Mouse (Mus musculus) ES-E14 (cell line): ENCODE measurements around the gene Snai1. TPM values are rescaled to one million over a fixed set of nuclear protein-coding genes. Genes with fewer than 3 reads are reported as not detected.
A peak's percentile ranks its signal among the peaks of the same experiment; 100 is the strongest.

Source experiments
- DNase-seq: peaks from one replicate; pipeline ENCODE4 v3.0.0-alpha.2; 2013; ENCODE audit warnings: low read depth, low spot score
- H3K27ac ChIP-seq: 2 replicates; pipeline ENCODE4 v1.5.1; 2012; ENCODE audit warnings: low read depth, mild to moderate bottlenecking, low read length, moderate library complexity, mixed read lengths; ENCODE audit not compliant: poor library complexity, insufficient read depth, severe bottlenecking
- H3K36me3 ChIP-seq: 2 replicates; pipeline ENCODE4 v1.6.1; 2012; ENCODE audit warnings: mild to moderate bottlenecking, low read length, moderate library complexity, mixed read lengths; ENCODE audit not compliant: control insufficient read depth, poor library complexity, insufficient read depth, severe bottlenecking
- H3K4me1 ChIP-seq, 2 experiments: fragments of 150-350 bp in 1 of 2; sonication (generic) in 1 of 2; 2 replicates each; pipeline ENCODE4 v1.6.1; 2012; ENCODE audit warnings: low read length in 2 of 2, mild to moderate bottlenecking in 1 of 2, mixed read lengths in 1 of 2; ENCODE audit not compliant: control insufficient read depth in 2 of 2, insufficient read depth in 2 of 2, poor library complexity in 1 of 2
- H3K4me3 ChIP-seq, 2 experiments: fragments of 150-350 bp in 1 of 2; sonication (generic) in 1 of 2; 2 replicates each; pipeline ENCODE4 v1.5.1; 2012; ENCODE audit warnings: low read length in 2 of 2, low read depth in 1 of 2, mild to moderate bottlenecking in 1 of 2, mixed read lengths in 1 of 2; ENCODE audit not compliant: insufficient read depth in 1 of 2, poor library complexity in 1 of 2, severe bottlenecking in 1 of 2
- H3K9ac ChIP-seq: 2 replicates; pipeline ENCODE4 v1.6.1; 2012; ENCODE audit warnings: low read depth, mild to moderate bottlenecking, low read length, mixed read lengths; ENCODE audit not compliant: poor library complexity, insufficient read depth, severe bottlenecking
- H3K9me3 ChIP-seq: fragments of 150-350 bp; sonication (generic); 2 replicates; pipeline ENCODE4 v1.6.1; 2012; ENCODE audit warnings: low read depth, mild to moderate bottlenecking, low read length; ENCODE audit not compliant: control insufficient read depth, insufficient read depth
- CHD2 ChIP-seq: IDR thresholded peaks from 2 replicates; pipeline ENCODE4 v1.6.1; 2014; ENCODE audit warnings: mild to moderate bottlenecking, low read depth, low read length, inconsistent platforms
- HCFC1 ChIP-seq: IDR thresholded peaks from 2 replicates; pipeline ENCODE4 v1.6.1; 2012; ENCODE audit warnings: low read length, inconsistent platforms, borderline replicate concordance; ENCODE audit not compliant: insufficient read depth
- MAFK ChIP-seq: IDR thresholded peaks from 2 replicates; pipeline ENCODE4 v1.6.1; 2014; ENCODE audit warnings: mild to moderate bottlenecking, low read depth, low read length, inconsistent platforms; ENCODE audit not compliant: insufficient read depth
- ZC3H11A ChIP-seq: IDR thresholded peaks from 2 replicates; pipeline ENCODE4 v1.6.1; 2012; ENCODE audit warnings: low read depth, mild to moderate bottlenecking, inconsistent platforms, low read length, borderline replicate concordance
- ZNF384 ChIP-seq: IDR thresholded peaks from 2 replicates; pipeline ENCODE4 v1.6.1; 2012; ENCODE audit warnings: low read depth, low read length, inconsistent platforms
- in situ Hi-C, 2 experiments: fragments of 600-800 bp; cut with MboI; formaldehyde crosslinking; loops; one replicate each; pipeline ENCODE4 v1.15.1; 2025; ENCODE audit warnings: low sequenced_read_pairs in 2 of 2, inconsistent platforms in 1 of 2; ENCODE audit not compliant: unreplicated experiment in 2 of 2
- total RNA-seq: library from RNA; depleted of rRNA; stranded (reverse); fragments of 300-350 nt; gene quantifications from 2 replicates; pipeline ENCODE4 v1.2.3, GENCODE M21; 2012

Gene Snai1
- total RNA-seq, 1 experiment, result 3.4 TPM

DNA sequence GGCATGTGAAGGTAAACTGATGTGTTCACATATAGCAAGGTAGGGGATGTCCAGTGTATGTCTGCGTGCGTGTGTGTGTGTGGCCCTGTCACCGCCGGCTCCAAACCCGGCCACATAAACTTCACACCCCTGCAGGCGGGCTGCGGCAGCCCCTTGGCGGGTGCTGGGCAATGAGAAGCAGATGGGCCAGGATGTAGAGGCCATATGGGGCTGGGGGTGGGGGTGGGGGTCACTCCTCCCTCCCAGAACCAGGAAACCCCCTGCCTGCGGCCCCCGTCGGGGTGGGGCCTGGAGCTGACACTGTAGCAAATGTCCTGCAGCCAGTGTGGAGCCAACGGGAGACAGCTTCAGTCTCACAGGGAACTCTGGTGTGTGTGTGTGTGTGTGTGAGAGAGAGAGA, 25.7 kb downstream of the Snai1 start:
- TF ChIP-seq ZC3H11A (no peak), HCFC1 (no peak), ZNF384 (no peak), CHD2 (no peak), MAFK (no peak)
- Histone ChIP-seq H3K27ac (no peak overlapping the region), H3K36me3 (no peaks in the 10 kb centered on the region), H3K4me3 (no peak overlapping the region; a peak in 1 of 4 replicates), H3K9ac (no peak overlapping the region), H3K4me1 (peaks cover 0 to 13% of the 10 kb centered on the region in 2 experiments; a peak in 2 of 4 replicates), H3K9me3 (no peaks in the 10 kb centered on the region)
- in situ Hi-C loops, result no loop called here
- DNase-seq, result no peak

DNA sequence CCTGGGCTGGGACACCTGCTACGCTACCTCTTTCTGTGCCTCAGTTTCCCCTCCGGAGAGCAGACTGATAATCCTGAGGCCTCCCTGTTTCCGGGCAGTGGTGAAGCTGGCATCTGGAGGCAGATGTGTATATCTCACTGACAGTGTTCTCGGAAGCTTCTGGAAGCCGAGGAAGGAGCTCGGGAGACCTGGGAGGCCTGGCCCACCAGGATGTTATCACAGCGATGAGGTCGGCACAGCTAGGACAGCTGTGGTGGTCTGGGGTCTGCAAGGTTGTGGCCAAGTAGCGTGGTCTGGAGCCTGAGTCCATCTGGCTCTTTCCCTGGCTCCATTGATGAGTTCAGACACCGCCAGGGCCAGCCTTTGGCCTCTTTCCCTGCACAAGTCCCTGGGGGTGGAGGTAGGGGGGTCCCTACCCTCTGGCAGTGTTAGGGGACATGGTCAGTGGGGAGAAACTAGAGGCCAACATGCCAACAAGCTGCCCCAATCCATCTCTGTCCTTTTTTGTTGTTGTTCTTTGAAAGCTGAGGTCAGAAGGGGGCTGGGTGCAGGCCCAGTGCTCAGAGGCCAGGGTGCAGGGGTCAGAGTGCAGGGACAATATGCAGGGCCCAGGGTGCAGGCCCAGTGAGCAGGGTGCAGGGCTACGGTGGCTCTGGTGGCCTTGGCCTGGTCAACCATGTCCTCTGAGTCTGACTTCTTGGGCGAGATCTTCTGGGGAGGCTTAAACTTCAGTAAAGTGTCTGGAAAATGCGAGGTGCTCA, 26.7 kb downstream of the Snai1 start:
- no peak overlapping the region for H3K4me3 ChIP-seq
- in situ Hi-C loops, result no loop called here
- H3K36me3 ChIP-seq, result no peaks in the 10 kb centered on the region
- no peak overlapping the region for H3K27ac ChIP-seq
- peaks cover 0 to 12% of the 10 kb centered on the region in 2 experiments; a peak in 2 of 4 replicates for H3K4me1 ChIP-seq
- H3K9me3 ChIP-seq, result no peaks in the 10 kb centered on the region
- no peak for TF ChIP-seq CHD2
- no peak for TF ChIP-seq ZNF384
- TF ChIP-seq MAFK, result no peak
- TF ChIP-seq HCFC1, result no peak
- TF ChIP-seq ZC3H11A, result no peak
- DNase-seq, result no peak
- no peak overlapping the region for H3K9ac ChIP-seq

GRCm38 (mm10) chr2:167565312-167565656, 27.3 kb downstream of the Snai1 start:
- no peak overlapping the region for H3K4me3 ChIP-seq
- in situ Hi-C loops, result no loop called here
- no peak for DNase-seq
- peaks cover 0 to 6% of the 10 kb centered on the region in 2 experiments; a peak in 1 of 4 replicates for H3K4me1 ChIP-seq
- no peak overlapping the region for H3K27ac ChIP-seq
- H3K9ac ChIP-seq, result no peak overlapping the region
- H3K9me3 ChIP-seq, result no peaks in the 10 kb centered on the region
- no peaks in the 10 kb centered on the region for H3K36me3 ChIP-seq
- TF ChIP-seq CHD2, result no peak
- TF ChIP-seq ZNF384, result no peak
- TF ChIP-seq ZC3H11A, result no peak
- TF ChIP-seq HCFC1, result no peak

DNA sequence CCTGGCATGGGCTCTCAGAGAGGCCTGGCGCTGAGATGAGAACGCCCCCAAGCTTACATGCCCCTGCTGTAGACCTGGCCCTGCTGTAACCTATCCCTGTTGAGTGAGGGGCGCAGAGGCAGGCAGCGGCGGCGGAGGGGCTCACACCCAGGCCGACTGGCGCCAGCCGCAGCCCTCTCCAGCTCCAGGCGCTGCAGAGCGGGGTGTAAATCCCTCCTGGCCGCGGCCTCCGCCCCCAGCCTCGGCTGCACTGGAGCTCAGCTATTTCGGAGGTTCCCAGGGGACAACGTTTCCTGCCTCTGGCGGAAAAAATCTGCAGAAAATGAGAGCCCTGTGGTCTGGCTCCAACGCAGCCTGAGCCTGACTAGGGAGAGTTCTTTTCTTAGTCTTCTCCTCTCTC, 27.7 kb downstream of the Snai1 start:
- Histone ChIP-seq H3K27ac (no peak overlapping the region), H3K4me1 (peaks cover 0 to 6% of the 10 kb centered on the region in 2 experiments; a peak in 2 of 4 replicates), H3K4me3 (peak overlapping the region in 1 of 2 experiments; percentile 23; a peak in 1 of 4 replicates), H3K36me3 (no peaks in the 10 kb centered on the region), H3K9me3 (no peaks in the 10 kb centered on the region), H3K9ac (no peak overlapping the region)
- no peak for DNase-seq
- no peak for TF ChIP-seq CHD2
- no peak for TF ChIP-seq HCFC1
- no peak for TF ChIP-seq ZNF384
- in situ Hi-C loops, result no loop called here

DNA sequence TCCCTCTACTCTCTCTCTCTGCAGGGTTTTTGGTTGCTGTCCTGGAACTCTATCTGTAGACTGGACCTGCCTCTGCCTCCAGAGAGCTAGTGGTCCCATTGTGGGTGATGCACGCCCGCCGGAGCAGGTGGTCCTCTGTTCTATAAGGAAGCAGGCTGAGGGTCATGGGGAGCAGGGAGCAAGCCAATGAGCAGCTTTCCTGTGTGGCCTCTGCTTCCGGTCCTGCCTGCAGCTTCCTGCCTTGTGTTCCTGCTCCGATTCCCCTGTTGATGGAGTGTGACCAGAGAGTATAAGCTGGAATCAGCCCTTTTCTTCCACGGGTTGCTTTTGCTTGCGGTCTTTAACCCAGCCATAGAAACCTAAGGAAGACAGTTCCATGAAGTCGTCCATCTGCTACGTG, 30.1 kb downstream of the Snai1 start:
- no peaks in the 10 kb centered on the region for H3K9me3 ChIP-seq
- TF ChIP-seq HCFC1 (no peak), ZC3H11A (no peak), MAFK (no peak), CHD2 (no peak), ZNF384 (no peak)
- no peak overlapping the region for H3K9ac ChIP-seq
- H3K4me1 ChIP-seq, result peaks cover 0 to 10% of the 10 kb centered on the region in 2 experiments; a peak in 2 of 4 replicates
- H3K4me3 ChIP-seq, result no peak overlapping the region
- H3K36me3 ChIP-seq, result no peaks in the 10 kb centered on the region
- no peak for DNase-seq
- in situ Hi-C loops, result no loop called here
- no peak overlapping the region for H3K27ac ChIP-seq
